Mouse (Mus musculus) hindbrain, embryonic 14.5 days (tissue): ENCODE data around the gene Clec12b. TPM values are rescaled to one million over a fixed set of nuclear protein-coding genes. Genes with fewer than 3 reads are reported as not detected.

ENCODE experiments used
- polyA plus RNA-seq: library from polyadenylated mRNA; unstranded; fragments of >200 nt; fragmentation: Nextera tagmentation; extraction: Ambion mirVana; gene quantifications from 2 replicates; pipeline ENCODE4 v1.2.1, GENCODE M21; 2014

Gene Clec12b
- polyA plus RNA-seq, 1 experiment from 2014 or later: 0.41 TPM

Other genes starting within 250 kb of the Clec12b start
- 0.17 and 0.37 TPM in 2 replicates for gene Clec2d, start 205.3 kb downstream of the Clec12b start, polyA plus RNA-seq
- not detected in 2 replicates for gene Cd69, start 110.4 kb downstream of the Clec12b start, polyA plus RNA-seq
- 0.12 TPM in 1 of 2 replicates, not detected in the other for gene 4922502D21Rik, start 54.1 kb downstream of the Clec12b start, polyA plus RNA-seq
- gene Clec12a, start 43.2 kb downstream of the Clec12b start, polyA plus RNA-seq: 0.32 and 0.44 TPM in 2 replicates
- gene Clec1b, start 11.4 kb upstream of the Clec12b start, polyA plus RNA-seq: 0.63 and 1.4 TPM in 2 replicates
- gene Clec9a, start 23.0 kb upstream of the Clec12b start, polyA plus RNA-seq: 0.16 and 0.33 TPM in 2 replicates
- gene Clec1a, start 66.1 kb upstream of the Clec12b start, polyA plus RNA-seq: 1.9 and 2.0 TPM in 2 replicates
- gene Olr1, start 121.3 kb upstream of the Clec12b start, polyA plus RNA-seq: not detected in 2 replicates
- gene Tmem52b, start 126.7 kb upstream of the Clec12b start, polyA plus RNA-seq: 0.24 TPM in 1 of 2 replicates, not detected in the other
- gene Gabarapl1, start 147.3 kb upstream of the Clec12b start, polyA plus RNA-seq: 74.7 and 80.9 TPM in 2 replicates
- gene Klre1, start 192.0 kb upstream of the Clec12b start, polyA plus RNA-seq: not detected in 2 replicates
- not detected in 2 replicates for gene Klrd1, start 205.9 kb upstream of the Clec12b start, polyA plus RNA-seq
- gene Klrk1, start 238.0 kb upstream of the Clec12b start, polyA plus RNA-seq: 0.13 TPM in 1 of 2 replicates, not detected in the other